Mouse (Mus musculus) Muller cell, postnatal 12 days (primary cell): ENCODE measurements around the gene Ccdc82.
A peak's percentile ranks its signal among the peaks of the same experiment; 100 is the strongest.

Experiments used
- DNase-seq: peaks from one replicate; pipeline ENCODE4 v3.0.0-alpha.2; 2015; ENCODE audit errors: inconsistent ontology term

Gene Ccdc82

GRCm38 (mm10) chr9:13299190-13299589, 52.4 kb downstream of the Ccdc82 start:
- DNase-seq, result peak; percentile 58

- peak; percentile 58 for DNase-seq
These were observed 53.3 kb downstream of the Ccdc82 start for GRCm38 (mm10) chr9:13300041-13300441.

GRCm38 (mm10) chr9:13300891-13301782, 54.4 kb downstream of the Ccdc82 start:
- peak; percentile 40 for DNase-seq

- DNase-seq, result no peak
These were observed 55.5 kb downstream of the Ccdc82 start for GRCm38 (mm10) chr9:13302183-13302825.

- DNase-seq, result no peak
These were observed 56.5 kb downstream of the Ccdc82 start for GRCm38 (mm10) chr9:13303099-13303771.

- peak; percentile 41 for DNase-seq
These were observed 57.2 kb downstream of the Ccdc82 start for GRCm38 (mm10) chr9:13303976-13304375.

- no peak for DNase-seq
These were observed 59.7 kb downstream of the Ccdc82 start for GRCm38 (mm10) chr9:13306471-13306870.

- no peak for DNase-seq
These were observed 60.5 kb downstream of the Ccdc82 start for GRCm38 (mm10) chr9:13307226-13307625.

- no peak for DNase-seq
These were observed 62.0 kb downstream of the Ccdc82 start for GRCm38 (mm10) chr9:13308718-13309117.

GRCm38 (mm10) chr9:13309807-13310206, 63.1 kb downstream of the Ccdc82 start:
- DNase-seq, result no peak

- no peak for DNase-seq
These were observed 63.5 kb downstream of the Ccdc82 start for GRCm38 (mm10) chr9:13310236-13310635.

GRCm38 (mm10) chr9:13311094-13311493, 64.3 kb downstream of the Ccdc82 start:
- no peak for DNase-seq

GRCm38 (mm10) chr9:13313923-13314322, 67.2 kb downstream of the Ccdc82 start:
- no peak for DNase-seq

- DNase-seq, result peak; percentile 45
These were observed 67.8 kb downstream of the Ccdc82 start for GRCm38 (mm10) chr9:13314577-13315004.

GRCm38 (mm10) chr9:13315393-13315792, 68.6 kb downstream of the Ccdc82 start:
- no peak for DNase-seq

GRCm38 (mm10) chr9:13319566-13319965, 72.8 kb downstream of the Ccdc82 start:
- no peak for DNase-seq

GRCm38 (mm10) chr9:13320800-13321364, 74.1 kb downstream of the Ccdc82 start:
- no peak for DNase-seq

- DNase-seq, result peak; percentile 37
These were observed 76.3 kb downstream of the Ccdc82 start for GRCm38 (mm10) chr9:13323074-13323473.

GRCm38 (mm10) chr9:13323612-13324011, 76.9 kb downstream of the Ccdc82 start:
- peak; percentile 81 for DNase-seq
